In genomic region chr1:37302801-37303200, GRCm38 (mm10) we compare ENCODE assay signal across 17 mouse cellular contexts. TPM values are rescaled to one million over a fixed set of nuclear protein-coding genes. Genes with fewer than 3 reads are reported as not detected.
DNase-seq lines count a peak whose midpoint lies in the region; ATAC-seq lines count a peak whose summit lies in the region.
"Had no signal": no experiment of that assay in that cellular context is flagged by ENCODE, and none has a peak within 500 bp of the region (broad histone marks: within the 10 kb centered on the region; RNA-seq: fewer than 3 reads in every experiment).

No protein-coding gene starts in this region.

- peak; percentile 20 for ATAC-seq in CD4-positive, CD25-positive, alpha-beta regulatory T cell, adult 4 months
- ATAC-seq: forebrain, embryonic 16.5 days; hindbrain, embryonic 16.5 days; intestine, embryonic 16.5 days had no signal

- DNase-seq in CD4-positive helper T cell, adult 2 months (ENCODE audit: low read depth, low spot score) = peak; percentile 60
- peak; percentile 26 for DNase-seq in T-cell, adult 2 months (ENCODE audit: low spot score)
- DNase-seq in naive thymus-derived CD4-positive, alpha-beta T cell, adult 2 months (ENCODE audit: low read depth) = peak; percentile 59
- DNase-seq in urinary bladder, postnatal 14 days (ENCODE audit: low spot score) = no peak
- DNase-seq in cerebellum, adult 11 months = no peak
- DNase-seq: adrenal gland, adult 2 months; adrenal gland, postnatal 25 days; cerebellum, adult 2 months; cerebellum, postnatal 14 days; gastrocnemius, postnatal 10 days; heart, adult 18-20 months; heart, postnatal 10 days; heart, postnatal 4 days had no signal

RNA-seq across cellular contexts. Expression of gene Inpp4a, which starts 3.1 kb away (rescaled TPM):
- 10 to 100 TPM; 76.6 to 78.0 TPM for polyA plus RNA-seq in CD4-positive, CD25-positive, alpha-beta regulatory T cell, adult 4 months (2017; shearing (Covaris generic))

Comparison
In these comparisons a context has a peak if more than half of its experiments do, and no peak if none do; other contexts are left out.
1. DNase-seq: peak in CD4-positive helper T cell, adult 2 months (single experiment), T-cell, adult 2 months (single experiment) and naive thymus-derived CD4-positive, alpha-beta T cell, adult 2 months (single experiment); none in urinary bladder, postnatal 14 days (single experiment) and cerebellum, adult 11 months (single experiment).